Mouse (Mus musculus) brain, embryonic 14.5 days (tissue): ENCODE data around the gene Col13a1.

Experiments used
- CTCF ChIP-seq: fragments of 200-500 bp; IDR thresholded peaks from 2 replicates; pipeline ENCODE4 v1.5.1; 2012; ENCODE audit warnings: inconsistent platforms, mild to moderate bottlenecking, moderate library complexity, borderline replicate concordance; ENCODE audit not compliant: insufficient read depth, insufficient read length; ENCODE audit errors: extremely low read depth
- POLR2A ChIP-seq: fragments of 200-500 bp; IDR thresholded peaks from 2 replicates; pipeline ENCODE4 v1.6.1; 2012; ENCODE audit warnings: mild to moderate bottlenecking, inconsistent platforms, borderline replicate concordance; ENCODE audit not compliant: poor library complexity, insufficient read depth, insufficient read length, severe bottlenecking; ENCODE audit errors: extremely low read depth

GRCm38 (mm10) chr10:61936211-61937121 is 42.4 kb downstream of the Col13a1 start:
- TF ChIP-seq POLR2A, result no peak
- TF ChIP-seq CTCF, result no peak
